Mouse (Mus musculus) ovary, adult 18-20 months (tissue): Measurements from ENCODE around the gene Cep68.
"Not testable (repeated sequence)": the region's sequence is repeated elsewhere in the genome, so short reads cannot be mapped to it uniquely, and the experiment has no call there.

Source experiments
- DNase-seq: peaks from one replicate; pipeline ENCODE4 v3.0.0; 2022; ENCODE audit warnings: low spot score, mixed read lengths

Gene Cep68

DNA sequence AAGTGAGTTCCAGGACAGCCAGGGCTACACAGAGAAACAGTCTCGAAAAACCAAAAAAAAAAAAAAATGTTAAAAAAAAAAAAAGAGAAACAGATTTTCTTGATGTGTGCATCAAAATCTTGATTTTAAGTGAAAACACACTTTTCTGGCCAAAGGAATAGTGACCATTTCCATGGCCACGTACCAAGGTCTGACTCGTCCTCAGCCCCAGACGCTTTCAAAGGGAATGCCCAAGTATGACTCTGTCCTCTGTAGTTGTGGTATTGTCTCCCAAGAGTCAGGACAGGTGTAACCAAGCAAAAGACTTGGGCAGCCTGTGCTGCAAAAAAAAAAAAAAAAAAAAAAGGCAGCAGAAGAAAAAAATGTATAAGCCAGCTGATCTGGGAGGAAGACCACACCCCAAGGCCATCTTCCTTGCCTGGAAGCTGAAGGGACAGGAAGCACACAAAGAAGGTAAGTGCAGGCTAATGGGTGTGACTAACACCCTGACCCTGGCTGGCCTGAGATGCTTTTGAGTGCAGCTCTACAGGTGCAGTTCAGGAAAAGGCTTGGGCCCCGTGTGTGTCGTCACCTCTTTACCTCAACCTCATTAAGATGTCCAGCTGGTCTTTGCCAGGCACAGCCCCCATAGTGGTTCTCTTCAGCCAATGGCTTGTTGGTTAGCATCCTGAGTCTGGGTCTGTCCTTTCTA lies 6.7 kb downstream of the Cep68 start:
- no peak for DNase-seq

DNA sequence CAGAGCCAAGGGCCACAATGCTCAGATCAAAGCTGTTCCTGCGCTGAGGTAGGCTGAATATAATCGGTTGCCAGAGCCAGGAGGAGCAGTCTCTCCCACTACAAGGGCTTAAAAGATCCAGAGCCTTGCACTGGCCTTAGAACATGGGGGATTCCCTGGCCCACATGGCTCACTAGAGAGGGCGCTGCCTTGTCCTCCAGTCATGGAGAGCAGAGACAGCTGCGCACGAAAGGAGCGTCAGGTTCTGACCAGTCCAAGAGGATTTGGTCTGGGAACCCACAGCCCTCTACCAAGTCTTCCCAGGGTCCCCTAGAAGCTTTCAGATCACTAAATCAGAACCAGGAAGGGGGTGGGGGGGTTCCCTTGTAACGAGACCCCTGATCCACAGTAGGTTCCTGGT lies 7.9 kb downstream of the Cep68 start:
- no peak for DNase-seq

- DNase-seq: no peak
Measured at GRCm38 (mm10) chr11:20240331-20240730, 8.9 kb downstream of the Cep68 start.

- no peak for DNase-seq
Measured at GRCm38 (mm10) chr11:20239279-20239861, 9.9 kb downstream of the Cep68 start.

GRCm38 (mm10) chr11:20237976-20238375 lies 11.3 kb downstream of the Cep68 start:
- no peak for DNase-seq

DNA sequence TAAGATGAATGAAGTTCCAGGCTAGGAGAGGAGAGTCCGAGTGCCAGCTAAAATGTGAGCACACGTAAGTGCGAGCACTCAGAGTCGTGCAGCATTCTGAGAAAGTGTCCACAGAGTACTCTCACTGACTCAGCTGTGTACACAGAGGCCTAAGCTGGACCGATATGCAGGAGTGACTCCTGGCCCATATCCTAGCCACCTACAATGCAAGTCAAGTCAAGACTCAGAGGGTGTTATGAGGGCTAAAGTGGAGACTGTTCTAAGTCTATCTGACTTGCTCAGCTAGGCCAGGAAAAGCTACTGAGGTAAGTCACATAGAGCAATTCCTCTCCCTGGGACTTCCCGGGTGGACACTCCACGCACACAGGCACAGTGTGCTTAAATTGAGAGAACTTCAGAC lies 12.2 kb downstream of the Cep68 start:
- no peak for DNase-seq

- DNase-seq: no peak
Measured at GRCm38 (mm10) chr11:20234233-20234632, 15.0 kb downstream of the Cep68 start.

- DNase-seq: no peak
Measured at GRCm38 (mm10) chr11:20232016-20232755, 17.0 kb downstream of the Cep68 start.

GRCm38 (mm10) chr11:20231128-20231878 lies 17.9 kb downstream of the Cep68 start:
- no peak for DNase-seq

- no peak for DNase-seq
Measured at GRCm38 (mm10) chr11:20230286-20230685, 18.9 kb downstream of the Cep68 start.

- DNase-seq: no peak
Measured at GRCm38 (mm10) chr11:20229311-20229710, 19.9 kb downstream of the Cep68 start.

DNA sequence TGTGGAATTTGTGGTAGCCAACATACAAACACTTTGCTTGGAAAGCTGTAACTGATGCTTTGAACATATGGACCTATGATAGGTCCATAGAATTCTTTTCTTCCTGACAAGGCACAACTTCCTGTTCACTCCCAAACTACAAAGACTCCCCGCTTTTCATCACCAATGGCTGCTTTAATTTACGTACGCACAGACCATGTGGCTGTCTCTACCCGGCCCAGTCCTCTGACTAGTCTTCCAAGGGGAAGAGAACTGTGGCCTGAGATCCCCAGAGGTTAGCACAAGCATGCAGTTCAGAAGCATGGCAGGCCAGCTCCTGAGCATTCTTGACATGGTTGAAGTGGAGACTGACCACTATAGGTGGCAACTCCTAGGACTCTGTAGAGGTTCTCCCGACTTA lies 20.6 kb downstream of the Cep68 start:
- no peak for DNase-seq

DNA sequence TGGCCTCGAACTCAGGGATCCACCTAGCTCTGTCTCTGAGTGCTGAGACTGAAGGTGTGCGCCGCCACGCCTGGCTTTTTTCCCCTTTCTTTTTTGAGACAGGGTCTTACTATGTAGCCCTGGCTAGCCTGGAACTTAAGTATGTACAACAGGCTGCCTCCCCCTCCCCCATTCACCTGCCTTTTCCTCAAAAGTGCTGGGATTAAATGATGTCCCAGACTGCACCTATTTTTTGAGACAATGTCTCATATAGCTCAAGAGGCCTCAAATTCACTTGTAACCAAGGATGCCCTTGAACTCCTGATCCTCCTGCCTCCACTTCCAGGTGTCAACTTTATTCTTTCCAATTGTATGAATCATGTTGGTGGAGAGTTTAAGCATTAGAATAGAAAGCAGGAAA lies 23.3 kb downstream of the Cep68 start:
- DNase-seq: no peak

DNA sequence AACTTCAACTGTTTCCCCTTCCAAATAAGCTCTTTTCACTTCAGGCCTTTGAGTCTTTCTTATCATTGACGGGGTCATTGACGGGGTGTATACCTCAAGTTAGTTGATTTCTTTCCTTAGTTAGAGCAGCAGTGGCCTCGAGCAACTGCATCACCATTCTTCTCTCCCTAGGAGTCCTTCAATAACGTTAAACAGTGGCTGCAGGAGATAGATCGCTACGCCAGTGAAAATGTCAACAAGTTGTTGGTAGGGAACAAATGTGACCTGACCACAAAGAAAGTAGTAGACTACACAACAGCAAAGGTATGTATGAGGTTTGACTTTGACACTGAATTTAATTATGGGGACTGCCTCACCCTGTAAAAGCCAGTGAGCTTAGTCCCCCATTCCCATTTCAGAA lies 25.0 kb downstream of the Cep68 start:
- no peak for DNase-seq

DNA sequence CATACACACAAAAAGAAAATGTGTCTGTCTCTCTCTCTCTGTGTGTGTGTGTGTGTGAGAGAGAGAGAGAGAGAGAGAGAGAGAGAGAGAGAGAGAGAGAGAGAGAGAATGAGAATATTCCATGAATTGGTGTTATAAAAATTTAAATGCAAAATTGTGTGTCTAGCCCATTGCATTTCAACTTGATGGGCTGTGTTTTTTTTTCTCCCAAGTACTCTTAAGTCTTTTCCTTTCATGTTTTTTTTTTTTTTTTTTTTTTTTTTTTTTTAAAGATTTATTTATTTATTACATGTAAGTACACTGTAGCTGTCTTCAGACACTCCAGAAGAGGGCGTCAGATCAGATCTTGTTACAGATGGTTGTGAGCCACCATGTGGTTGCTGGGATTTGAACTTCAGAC lies 27.6 kb downstream of the Cep68 start:
- DNase-seq: not testable (repeated sequence)

DNA sequence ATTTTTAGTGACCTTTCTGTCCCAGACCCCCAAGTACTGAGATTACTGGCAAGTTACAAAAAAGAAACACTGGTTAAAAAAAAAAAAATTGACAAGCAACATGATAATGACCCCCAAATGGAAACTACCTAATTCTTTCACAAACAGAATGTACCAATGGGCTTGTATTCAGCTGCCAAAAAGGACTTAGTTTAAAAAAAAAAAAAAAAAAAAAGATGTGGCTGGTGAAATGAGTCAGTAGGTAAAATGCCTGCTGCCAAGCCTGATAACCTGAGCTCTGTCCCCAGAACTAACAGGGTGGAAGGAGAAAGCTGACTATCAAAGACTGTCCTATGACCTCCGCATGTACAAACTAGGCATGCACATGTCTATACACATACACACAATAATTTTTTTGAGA lies 32.0 kb downstream of the Cep68 start:
- DNase-seq: no peak

- DNase-seq: no peak
Measured at GRCm38 (mm10) chr11:20216415-20216814, 32.8 kb downstream of the Cep68 start.

DNA sequence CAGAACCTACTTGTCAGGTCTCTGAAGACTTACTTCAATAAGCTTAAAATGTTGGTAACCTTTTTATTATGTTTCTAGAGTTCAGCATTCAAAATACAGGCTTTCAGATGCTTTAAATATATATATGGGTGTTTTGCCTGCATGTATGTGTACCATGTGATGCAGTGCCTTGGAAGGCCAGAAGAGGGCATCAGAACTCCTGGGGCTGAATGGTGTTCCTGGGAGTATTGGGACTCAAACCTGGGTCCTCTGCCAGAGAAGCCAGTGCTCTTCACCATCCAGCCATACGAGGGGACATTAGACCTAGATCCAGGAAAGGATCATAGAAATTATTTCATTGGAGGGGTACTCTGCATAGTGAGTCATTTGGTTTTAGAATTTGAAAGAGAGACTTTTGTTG lies 34.5 kb downstream of the Cep68 start:
- DNase-seq: no peak

- no peak for DNase-seq
Measured at GRCm38 (mm10) chr11:20211838-20212237, 37.4 kb downstream of the Cep68 start.

DNA sequence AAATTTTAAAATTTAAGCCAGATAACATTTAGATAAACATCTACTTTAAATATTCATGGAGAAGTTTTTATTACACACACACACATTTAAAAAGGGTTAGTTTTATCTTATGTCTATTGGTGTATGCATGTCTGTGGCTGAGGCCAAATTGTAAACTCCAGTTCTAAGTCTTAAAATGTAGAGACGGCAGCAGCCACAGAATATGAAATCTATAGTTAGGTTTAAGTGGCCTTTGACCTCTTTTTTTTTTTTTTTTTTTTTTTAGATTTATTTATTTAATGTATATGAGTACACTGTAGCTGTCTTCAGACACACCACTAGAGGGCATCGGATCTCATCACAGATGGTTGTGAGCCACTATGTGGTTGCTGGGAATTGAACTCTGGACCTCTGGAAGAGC lies 41.6 kb downstream of the Cep68 start:
- no peak for DNase-seq

- DNase-seq: no peak
Measured at GRCm38 (mm10) chr11:20206626-20207223, 42.5 kb downstream of the Cep68 start.

GRCm38 (mm10) chr11:20205538-20205937 lies 43.7 kb downstream of the Cep68 start:
- DNase-seq: no peak
